Mouse (Mus musculus) forebrain, embryonic 11.5 days (tissue): ENCODE measurements around the gene Gm20777. TPM values are rescaled to one million over a fixed set of nuclear protein-coding genes. Genes with fewer than 3 reads are reported as not detected.
"Not testable (repeated sequence)": the region's sequence is repeated elsewhere in the genome, so short reads cannot be mapped to it uniquely, and the experiment has no call there.

Experiments
- ATAC-seq: fragments of 200-750 bp; cut with Nextera tagmentation; replicated peaks from 2 replicates; pipeline ENCODE4 v1.8.0; 2017; ENCODE audit warnings: moderate TSS enrichment; ENCODE audit not compliant: low FRiP score
- DNase-seq: peaks from one replicate; pipeline ENCODE4 v3.0.0-alpha.2; 2017; ENCODE audit warnings: low spot score
- H3K27ac ChIP-seq: fragments of 300-500 bp; sonication (generic); 2 replicates; pipeline ENCODE4 v1.5.1; 2014; ENCODE audit warnings: low read depth, low read length
- H3K27me3 ChIP-seq: fragments of 300-500 bp; sonication (generic); 2 replicates; pipeline ENCODE4 v1.6.1; 2014; ENCODE audit warnings: mild to moderate bottlenecking, low read length, mixed read lengths; ENCODE audit not compliant: control insufficient read depth, insufficient read depth
- H3K36me3 ChIP-seq: fragments of 300-500 bp; sonication (generic); 2 replicates; pipeline ENCODE4 v1.6.1; 2014; ENCODE audit warnings: mild to moderate bottlenecking, low read length, moderate library complexity, mixed read lengths; ENCODE audit not compliant: control insufficient read depth, insufficient read depth
- H3K4me1 ChIP-seq: fragments of 300-500 bp; sonication (generic); replicated peaks from 2 replicates; pipeline ENCODE4 v1.6.1; 2014; ENCODE audit warnings: low read length, mixed read lengths; ENCODE audit not compliant: control insufficient read depth, insufficient read depth
- H3K4me2 ChIP-seq: fragments of 300-500 bp; sonication (generic); 2 replicates; pipeline ENCODE4 v1.6.1; 2014; ENCODE audit warnings: low read depth, mild to moderate bottlenecking, low read length, moderate library complexity, mixed read lengths; ENCODE audit not compliant: severe bottlenecking
- H3K4me3 ChIP-seq: fragments of 300-500 bp; sonication (generic); 2 replicates; pipeline ENCODE4 v1.5.1; 2014; ENCODE audit warnings: low read depth, low read length
- H3K9ac ChIP-seq: fragments of 300-500 bp; sonication (generic); 2 replicates; pipeline ENCODE4 v1.6.1; 2014; ENCODE audit warnings: low read length
- H3K9me3 ChIP-seq: fragments of 300-500 bp; sonication (generic); 2 replicates; pipeline ENCODE4 v1.6.1; 2016; ENCODE audit warnings: low read length, mixed read lengths; ENCODE audit not compliant: control insufficient read depth
- WGBS: fragments of 180-500 bp; shearing (Covaris S2); extraction: QIAGEN DNeasy Blood & Tissue Kit; methylation state at CpG from one replicate; pipeline ENCODE4 v1.1.7; 2014; 5-methylcytosine and 5-hydroxymethylcytosine counted together
- polyA plus RNA-seq: library from polyadenylated mRNA; unstranded; fragments of >200 nt; fragmentation: Nextera tagmentation; extraction: Ambion mirVana; gene quantifications from 2 replicates; pipeline ENCODE4 v1.2.1, GENCODE M21; 2014

The Gm20777 gene
- not detected in 2 replicates for polyA plus RNA-seq

GRCm38 (mm10) chrY:10752350-10752749, at the start of gene Gm20777:
Gene Gm20777, minus strand, starts transcription at chrY:10752450.
- not testable (repeated sequence) for DNase-seq, H3K9me3 ChIP-seq, H3K27me3 ChIP-seq, H3K27ac ChIP-seq, ATAC-seq, H3K4me3 ChIP-seq, H3K4me2 ChIP-seq, H3K36me3 ChIP-seq, H3K9ac ChIP-seq, H3K4me1 ChIP-seq

DNA sequence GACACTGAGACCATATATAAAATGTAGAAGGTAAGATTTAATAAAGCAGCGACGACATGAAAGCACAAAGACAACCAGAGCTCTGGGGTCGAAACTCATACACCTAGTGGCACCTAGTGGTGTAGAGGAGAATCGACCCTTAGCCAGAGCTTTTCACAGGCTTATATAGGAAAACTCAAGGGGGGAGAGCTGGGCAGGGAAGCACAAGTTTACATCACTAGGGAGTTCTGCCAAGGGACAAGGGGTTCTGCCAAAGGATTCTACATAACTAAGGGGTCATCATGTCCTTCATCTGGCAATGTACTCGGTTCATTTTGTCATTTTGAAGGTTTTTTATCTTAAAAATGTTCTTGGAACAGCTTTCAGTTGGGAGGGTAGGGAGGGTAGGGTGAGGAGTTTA, 42.7 kb downstream of the Gm20777 start:
- not testable (repeated sequence) for H3K4me3 ChIP-seq, H3K4me2 ChIP-seq, DNase-seq, H3K36me3 ChIP-seq, H3K27ac ChIP-seq, H3K9ac ChIP-seq, H3K27me3 ChIP-seq, H3K4me1 ChIP-seq, H3K9me3 ChIP-seq, ATAC-seq
- no CpG with 5 or more reads among the region's 5 CpGs for WGBS

- not testable (repeated sequence) for DNase-seq, ATAC-seq, H3K27ac ChIP-seq, H3K4me1 ChIP-seq, H3K9me3 ChIP-seq, H3K4me2 ChIP-seq, H3K27me3 ChIP-seq, H3K9ac ChIP-seq, H3K4me3 ChIP-seq, H3K36me3 ChIP-seq
- 96% methylated on average over 27 of the region's 30 CpGs for WGBS
Observed at GRCm38 (mm10) chrY:10708761-10709160, 43.5 kb downstream of the Gm20777 start.

DNA sequence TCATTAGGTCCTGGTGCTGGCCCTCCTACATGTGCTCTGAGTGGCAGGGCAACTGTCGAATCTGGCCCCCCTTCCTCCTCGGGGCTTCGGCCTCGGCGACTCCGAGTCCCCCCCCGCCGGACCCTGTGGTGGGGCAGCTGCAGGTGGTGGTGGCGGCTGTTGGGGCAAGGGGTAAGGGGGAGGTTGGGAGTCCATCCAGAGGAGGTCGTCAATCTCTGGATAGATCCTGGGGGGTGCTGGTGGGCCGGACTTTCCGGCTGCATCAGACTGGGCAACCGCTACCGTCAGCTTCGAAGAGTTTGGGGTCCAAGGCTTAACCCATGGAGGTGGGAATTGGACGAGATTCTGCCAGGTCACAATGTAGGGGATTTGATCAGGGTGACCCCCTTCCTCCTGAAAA, 44.0 kb downstream of the Gm20777 start:
- not testable (repeated sequence) for H3K36me3 ChIP-seq, H3K27ac ChIP-seq, ATAC-seq, H3K27me3 ChIP-seq, H3K9me3 ChIP-seq, H3K4me3 ChIP-seq, H3K9ac ChIP-seq, H3K4me2 ChIP-seq, H3K4me1 ChIP-seq
- WGBS, result 93% methylated on average over 14 of the region's 16 CpGs
- peak; percentile 19 for DNase-seq

- not testable (repeated sequence) for H3K9me3 ChIP-seq, H3K36me3 ChIP-seq, H3K4me2 ChIP-seq, H3K4me1 ChIP-seq, DNase-seq, ATAC-seq, H3K4me3 ChIP-seq, H3K27me3 ChIP-seq, H3K27ac ChIP-seq, H3K9ac ChIP-seq
- WGBS, result 96% methylated on average over 4 of the region's 7 CpGs
Observed at GRCm38 (mm10) chrY:10706686-10707085, 45.6 kb downstream of the Gm20777 start.

Other genes with a start within 250 kb of the Gm20777 start
- not detected in 2 replicates for gene Gm20737, start 216.4 kb downstream of the Gm20777 start, polyA plus RNA-seq
- gene Gm21775, start 199.0 kb downstream of the Gm20777 start, polyA plus RNA-seq, result not detected in 2 replicates
- gene Gm21900, start 136.1 kb downstream of the Gm20777 start, polyA plus RNA-seq, result not detected in 2 replicates